Mouse (Mus musculus) Muller cell, postnatal 12 days (primary cell): ENCODE results near the gene Ess2.
A peak's percentile ranks its signal among the peaks of the same experiment; 100 is the strongest.

Experiments used
- DNase-seq: peaks from one replicate; pipeline ENCODE4 v3.0.0-alpha.2; 2015; ENCODE audit errors: inconsistent ontology term

The Ess2 gene

DNA sequence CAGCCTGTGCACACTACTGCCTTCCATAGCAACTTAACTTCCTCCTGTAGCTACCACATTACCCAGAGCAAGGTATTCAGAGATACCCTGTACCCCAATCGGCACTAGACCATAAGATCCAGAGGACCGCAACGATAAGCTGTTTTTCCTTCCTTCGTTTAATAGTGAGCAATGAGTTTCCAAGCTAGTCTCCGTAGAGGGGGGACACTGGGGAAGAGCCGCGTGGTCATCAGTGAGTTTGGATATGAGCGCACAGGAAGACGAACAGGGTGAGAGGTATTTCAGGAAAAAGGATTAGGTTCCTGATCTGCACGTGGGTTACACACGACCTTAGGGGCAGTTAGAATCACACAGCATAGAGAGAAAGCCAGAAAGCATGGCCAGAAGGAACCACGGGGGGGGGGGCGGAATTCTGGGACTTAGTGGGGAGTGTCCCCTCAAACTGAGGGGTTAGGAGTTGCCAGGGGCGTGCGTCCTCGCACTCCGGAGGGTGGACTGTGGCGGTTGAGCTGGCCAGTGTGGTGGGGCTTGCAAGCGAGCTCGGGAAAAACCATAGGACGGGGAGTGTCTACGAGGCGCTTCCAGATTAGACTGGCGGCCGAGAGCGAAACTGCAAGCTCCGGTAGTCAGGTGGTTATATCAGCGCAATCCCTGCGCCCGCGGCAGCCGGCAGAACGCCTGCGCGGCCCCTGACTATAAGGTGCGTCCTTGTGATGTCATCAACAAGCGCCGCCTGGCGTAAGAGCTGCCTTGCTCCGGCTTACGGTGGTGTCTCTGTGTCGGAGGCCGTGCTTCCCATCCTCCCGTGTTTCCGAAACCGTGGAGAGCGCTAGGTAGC is 10.4 kb upstream of the Ess2 start:
- DNase-seq = peak; percentile 95

- no peak for DNase-seq
These were observed 9.4 kb upstream of the Ess2 start for GRCm38 (mm10) chr16:17920586-17920985.

DNA sequence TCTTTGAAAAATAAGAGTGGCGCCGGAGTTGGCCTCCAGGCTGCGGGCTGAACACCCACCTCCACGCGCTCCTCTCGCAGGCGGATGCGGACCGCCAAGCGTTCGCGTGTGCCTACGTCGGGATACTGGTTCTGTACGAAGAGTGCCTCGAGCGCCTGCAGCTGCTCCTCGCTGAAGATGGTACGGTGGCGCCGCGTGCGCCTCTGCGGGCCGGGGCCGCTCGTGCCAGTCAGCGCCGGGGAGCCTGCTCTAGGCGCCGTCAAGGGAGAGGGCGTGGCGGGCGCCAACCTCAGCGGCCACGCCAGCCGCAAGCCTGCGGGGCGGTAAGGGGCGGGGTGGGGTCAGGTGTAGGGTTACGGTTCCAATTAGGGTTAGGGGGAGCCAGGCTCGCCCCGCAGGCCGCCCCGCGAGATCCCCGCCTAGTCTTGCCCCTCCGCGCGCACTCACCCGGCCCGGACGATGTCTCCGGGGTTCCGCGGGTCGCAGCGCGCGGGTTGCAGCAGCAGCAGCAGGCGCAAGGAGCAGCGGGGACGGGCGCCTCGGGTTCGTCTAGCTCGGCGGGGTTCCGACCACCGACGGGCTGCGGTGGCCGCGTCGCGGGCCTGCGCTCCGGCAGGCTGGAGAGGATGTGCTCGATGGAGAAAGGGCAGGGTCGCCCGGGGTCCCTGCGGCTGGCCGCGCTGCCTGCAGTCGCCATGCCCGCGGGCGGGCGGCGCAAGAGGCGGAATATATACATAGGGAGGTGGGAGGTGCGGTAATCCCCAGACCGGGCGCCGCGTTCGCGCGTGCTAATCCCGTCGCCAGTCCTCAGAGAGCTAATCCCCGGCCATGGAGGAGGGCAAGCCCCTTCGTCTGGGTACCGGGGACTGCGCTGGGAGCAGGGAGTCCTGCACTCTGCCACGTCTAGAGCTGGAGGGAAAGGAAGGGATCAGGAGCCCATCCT is 3.4 kb upstream of the Ess2 start, which contains the start of gene Gsc2:
TSS of gene Gsc2 (minus strand) at position 753 of the 943 bp plus-strand sequence.
- no peak for DNase-seq

- DNase-seq = no peak
These were observed 12.7 kb downstream of the Ess2 start, which contains the start of the genes Dgcr2 and Tssk2 for GRCm38 (mm10) chr16:17898462-17898861. Dgcr2 (minus strand) TSS chr16:17898562. Tssk2 (plus strand) TSS chr16:17898637.

- no peak for DNase-seq
These were observed 15.1 kb downstream of the Ess2 start for GRCm38 (mm10) chr16:17896091-17896490.

GRCm38 (mm10) chr16:17893923-17894322 is 17.2 kb downstream of the Ess2 start, which contains the start of gene Tssk1:
Tssk1 (plus strand) TSS chr16:17894223.
- no peak for DNase-seq

DNA sequence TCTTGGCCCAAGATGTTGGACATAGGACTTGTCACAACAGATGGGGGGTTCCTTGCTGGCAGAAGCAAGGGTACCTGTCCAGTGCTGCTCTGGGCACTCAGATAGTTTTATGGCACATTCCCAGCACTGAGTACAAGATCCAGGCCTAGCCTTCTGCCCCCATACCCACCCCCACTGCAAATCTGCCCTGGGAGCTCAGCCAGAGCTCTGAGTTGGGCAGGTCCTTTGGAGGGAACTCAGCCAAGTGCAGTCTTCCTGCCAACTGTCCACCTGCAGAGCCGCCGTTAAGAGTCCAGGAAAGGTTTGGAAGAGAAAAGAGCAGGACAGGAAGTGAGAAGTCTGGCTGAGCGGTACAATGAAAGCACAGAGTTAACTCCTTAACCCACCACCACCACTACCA is 18.5 kb downstream of the Ess2 start:
- no peak for DNase-seq

- DNase-seq = peak; percentile 99
These were observed 19.6 kb downstream of the Ess2 start, which contains the start of gene Gm20518 for GRCm38 (mm10) chr16:17891567-17891959. Gm20518 (minus strand) TSS chr16:17891671.

GRCm38 (mm10) chr16:17890917-17891566 is 20.1 kb downstream of the Ess2 start:
- peak; percentile 76 for DNase-seq

GRCm38 (mm10) chr16:17890342-17890727 is 20.8 kb downstream of the Ess2 start:
- no peak for DNase-seq

DNA sequence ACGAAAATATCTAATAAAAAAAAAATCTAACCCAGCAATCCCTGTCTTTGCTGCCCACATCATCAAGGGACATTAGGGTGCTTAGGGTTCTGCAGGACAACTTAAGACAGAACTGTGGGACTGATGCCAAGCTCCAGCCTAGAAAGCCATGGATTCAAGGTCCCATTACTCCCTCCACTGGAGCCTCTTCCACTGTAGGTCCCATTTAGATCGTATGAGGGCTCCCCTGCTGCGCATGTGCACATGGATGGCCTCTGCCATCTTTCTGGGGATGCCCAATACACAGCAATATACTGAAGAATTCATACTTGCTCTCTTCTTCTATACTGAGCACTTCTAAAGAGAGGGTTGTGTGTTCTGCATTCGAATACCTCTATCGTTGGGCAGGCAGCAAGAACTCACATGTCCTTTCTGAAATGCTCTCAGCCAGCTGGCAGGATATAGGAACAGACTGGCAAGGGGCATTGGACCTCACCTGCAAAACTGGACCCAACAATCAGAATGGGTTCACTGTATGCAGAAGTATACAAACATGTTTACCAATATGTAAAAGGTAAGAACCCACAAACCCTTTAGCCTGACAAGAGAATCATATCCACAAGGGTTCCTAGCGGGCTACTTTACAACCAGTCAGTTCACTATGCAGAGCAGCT is 21.3 kb downstream of the Ess2 start:
- no peak for DNase-seq

- DNase-seq = no peak
These were observed 27.0 kb downstream of the Ess2 start for GRCm38 (mm10) chr16:17884116-17884515.

DNA sequence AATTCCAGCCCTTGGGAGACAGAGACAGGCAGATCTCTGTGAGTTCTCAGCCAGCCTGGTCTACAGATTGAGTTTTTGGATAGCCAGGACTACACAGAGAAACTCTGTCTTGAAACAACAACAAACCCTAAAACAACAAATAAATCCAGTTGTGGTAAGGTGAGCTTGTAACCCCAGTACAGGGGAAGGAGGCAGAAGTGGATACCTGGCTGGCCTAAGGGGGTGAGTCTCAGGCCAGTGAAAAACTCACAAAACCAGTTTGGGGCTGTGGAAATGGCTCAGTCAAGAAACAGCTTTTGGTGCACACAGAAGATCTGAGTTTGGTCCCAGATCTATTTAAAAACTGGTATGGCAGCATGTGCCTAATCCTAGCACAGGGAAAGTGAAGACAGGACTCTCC is 29.0 kb downstream of the Ess2 start:
- no peak for DNase-seq

DNA sequence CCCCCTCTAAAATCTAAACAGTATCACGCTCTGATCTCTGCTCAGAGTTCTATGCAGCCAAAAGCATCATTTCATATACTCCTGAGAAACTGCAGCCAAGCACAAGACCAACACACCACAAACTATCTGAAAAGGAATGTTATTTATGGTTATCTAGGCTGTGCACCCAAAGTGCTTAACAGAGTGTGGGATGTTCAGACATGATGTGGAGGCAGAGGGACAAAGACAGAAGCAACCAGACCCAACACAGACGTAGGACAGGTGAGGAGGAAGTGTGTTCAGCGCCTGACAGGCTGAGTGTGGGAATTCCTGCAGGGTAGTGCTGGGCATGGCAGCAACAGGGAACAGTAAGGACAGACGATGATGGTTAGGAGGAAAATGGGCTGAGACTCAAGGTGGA is 31.6 kb downstream of the Ess2 start:
- no peak for DNase-seq

- DNase-seq = peak; percentile 11
These were observed 35.1 kb downstream of the Ess2 start for GRCm38 (mm10) chr16:17876096-17876495.

- DNase-seq = no peak
These were observed 36.0 kb downstream of the Ess2 start for GRCm38 (mm10) chr16:17875174-17875573.

GRCm38 (mm10) chr16:17872995-17873394 is 38.2 kb downstream of the Ess2 start:
- no peak for DNase-seq

- DNase-seq = no peak
These were observed 39.9 kb downstream of the Ess2 start for GRCm38 (mm10) chr16:17871248-17871647.

DNA sequence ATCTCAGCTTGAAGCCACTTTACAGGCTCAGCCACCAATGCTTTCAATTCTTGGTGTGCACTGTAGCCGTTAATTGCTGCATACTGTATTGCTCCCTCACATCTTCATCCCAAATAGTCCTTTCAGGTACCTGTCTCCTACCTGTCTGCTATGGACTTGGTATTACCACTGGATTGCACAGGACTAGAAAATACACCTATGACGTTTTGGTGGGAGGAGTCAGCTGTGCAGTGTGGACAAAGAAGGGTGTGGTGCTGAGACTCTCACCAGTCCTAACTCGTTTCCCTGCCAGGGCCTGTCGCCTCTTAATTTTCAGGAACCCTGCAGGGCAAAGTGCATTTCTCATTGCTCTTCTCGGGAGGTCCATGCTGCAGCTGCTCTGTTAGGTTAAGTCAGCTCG is 45.4 kb downstream of the Ess2 start:
- DNase-seq = no peak

DNA sequence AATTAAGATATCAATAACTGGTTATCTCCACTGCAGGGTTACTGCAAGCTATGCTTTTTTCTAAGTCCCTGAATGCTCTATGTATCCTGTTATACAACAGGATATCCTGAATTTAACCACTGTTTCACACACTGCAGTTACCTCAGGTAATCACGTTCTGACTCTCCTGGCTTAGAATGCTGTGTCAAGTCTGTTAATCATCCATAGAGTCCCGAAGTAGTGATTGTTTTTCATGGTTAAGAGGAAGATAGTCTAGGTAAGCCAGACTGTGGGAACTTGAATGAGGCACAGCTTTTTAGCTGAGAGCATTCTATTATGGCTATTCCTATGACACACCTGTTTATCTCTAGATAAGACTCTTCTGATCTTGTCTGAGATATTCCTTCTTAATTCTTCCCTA is 45.9 kb downstream of the Ess2 start:
- no peak for DNase-seq

DNA sequence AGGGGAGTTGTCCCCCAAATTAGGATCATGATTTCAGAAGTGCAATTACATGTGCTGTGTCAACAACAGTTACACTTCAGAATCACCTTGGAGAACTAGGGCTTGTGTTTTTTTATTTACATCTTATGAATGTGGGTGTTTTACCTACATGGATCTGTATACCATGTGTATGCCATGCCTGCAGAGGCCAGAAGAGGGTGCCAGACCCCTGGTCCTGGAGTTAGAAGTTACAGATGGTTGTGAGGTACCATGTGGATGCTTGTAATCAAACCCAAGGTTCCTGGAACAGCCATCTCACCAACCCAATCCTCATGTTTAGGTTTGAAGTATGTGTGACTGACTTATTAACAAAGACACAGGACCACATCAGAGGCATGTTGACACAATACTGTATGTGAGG is 52.6 kb downstream of the Ess2 start:
- DNase-seq = no peak
